Mouse (Mus musculus) CD4-positive, CD25-positive, alpha-beta regulatory T cell, adult 2 months (primary cell): ENCODE results near the gene Pde2a.
A peak's percentile ranks its signal among the peaks of the same experiment; 100 is the strongest.
"Not testable (repeated sequence)": the region's sequence is repeated elsewhere in the genome, so short reads cannot be mapped to it uniquely, and the experiment has no call there.

ENCODE experiments used
- DNase-seq: peaks from one replicate; pipeline ENCODE4 v3.0.0-alpha.2; 2012; ENCODE audit warnings: low read depth, low spot score

Gene Pde2a

DNA sequence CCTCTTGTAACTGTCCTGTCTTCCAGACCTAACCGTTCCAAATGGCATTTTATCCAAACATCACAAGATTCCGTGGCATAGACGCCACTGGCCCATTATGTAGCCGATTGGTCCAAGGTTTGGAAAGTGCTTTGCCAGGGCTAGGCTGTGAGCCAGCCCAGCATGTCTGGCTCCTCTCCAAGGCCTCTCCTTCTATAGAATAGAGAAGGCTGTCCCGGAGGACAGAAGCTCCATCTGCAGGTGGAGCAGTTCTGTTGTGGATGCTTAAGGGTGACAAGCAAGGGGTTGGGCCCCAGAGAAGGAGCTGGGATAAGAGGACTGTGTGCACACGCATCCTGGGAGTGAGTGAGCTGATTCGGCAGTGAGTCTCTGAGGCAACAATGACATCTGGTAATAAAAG, 92.2 kb downstream of the Pde2a start:
- DNase-seq = no peak

DNA sequence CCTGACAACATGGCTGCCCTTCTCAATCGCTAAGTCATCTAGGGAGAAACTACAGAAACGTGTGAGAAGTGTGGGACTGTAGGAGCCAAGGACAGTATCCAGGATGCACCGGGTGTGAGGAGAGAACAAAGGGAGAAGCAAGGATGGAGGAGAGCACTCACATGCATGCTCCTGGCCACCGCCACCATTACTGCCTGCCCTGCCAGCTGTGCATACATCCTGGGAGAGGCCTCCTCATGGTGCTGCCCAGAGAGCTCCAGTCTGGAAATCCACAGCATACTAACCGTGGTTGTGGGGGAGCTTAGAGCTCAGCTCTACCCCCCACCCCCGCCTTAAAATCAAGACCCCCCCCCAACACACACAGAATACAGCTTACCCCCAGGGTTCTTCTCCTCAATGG, 93.3 kb downstream of the Pde2a start:
- no peak for DNase-seq

DNA sequence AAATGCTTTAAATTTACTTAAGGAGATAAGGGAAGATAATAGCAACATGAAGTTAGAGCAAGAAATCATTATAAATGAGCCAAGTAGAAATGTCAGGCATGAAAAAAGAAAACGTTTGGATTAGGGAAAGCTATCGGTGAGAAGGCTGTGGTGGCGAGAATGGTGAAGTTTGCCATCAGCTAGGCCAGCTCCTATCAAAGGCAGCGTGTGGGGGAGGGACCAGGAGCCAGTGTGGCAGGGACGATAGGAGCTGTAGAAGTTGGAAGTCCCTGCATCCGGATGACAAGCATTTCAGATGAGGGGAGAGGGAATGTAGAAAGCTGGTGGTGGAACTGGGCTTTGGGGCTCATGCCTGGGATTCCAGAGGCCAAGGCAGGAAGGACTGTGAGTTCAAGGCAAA, 93.8 kb downstream of the Pde2a start:
- DNase-seq = no peak

DNA sequence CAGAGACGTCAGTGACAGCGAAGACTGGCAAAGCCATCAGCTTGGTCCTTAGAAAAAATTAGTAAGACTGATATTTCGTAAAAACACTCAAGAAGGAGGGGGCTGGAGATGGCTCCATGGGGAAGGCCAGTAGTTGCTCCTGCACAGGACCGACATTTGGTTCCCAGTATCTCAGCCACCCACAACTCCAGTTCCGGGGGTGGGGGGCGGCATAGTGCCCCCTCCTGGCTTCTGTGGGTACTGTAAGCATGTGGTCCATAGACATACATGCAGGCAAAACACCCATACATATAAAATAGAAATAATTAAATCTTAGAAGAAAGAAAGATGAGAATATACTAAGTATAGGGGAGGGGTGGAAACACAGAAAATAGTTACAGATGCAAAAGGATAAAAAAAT, 95.0 kb downstream of the Pde2a start:
- peak; percentile 64 for DNase-seq

DNA sequence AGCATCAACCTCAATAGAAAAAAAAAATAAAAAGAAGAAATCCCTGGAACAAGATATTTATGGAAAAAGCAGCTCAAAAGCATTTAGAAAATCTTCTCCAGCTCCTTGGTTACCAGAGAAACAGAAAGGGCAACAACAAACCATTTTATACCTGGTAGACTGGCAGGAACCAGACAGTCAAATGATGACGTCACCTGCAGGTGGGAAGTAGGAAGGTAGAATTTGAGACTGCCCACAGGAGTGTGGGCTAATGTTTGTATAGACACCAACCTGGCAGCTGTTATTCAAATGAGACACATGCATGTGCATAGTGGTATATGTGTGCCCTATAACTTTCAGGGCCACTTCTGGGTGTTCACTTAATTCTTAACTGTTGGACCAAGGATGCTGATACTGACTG, 100.2 kb downstream of the Pde2a start:
- DNase-seq = no peak

DNA sequence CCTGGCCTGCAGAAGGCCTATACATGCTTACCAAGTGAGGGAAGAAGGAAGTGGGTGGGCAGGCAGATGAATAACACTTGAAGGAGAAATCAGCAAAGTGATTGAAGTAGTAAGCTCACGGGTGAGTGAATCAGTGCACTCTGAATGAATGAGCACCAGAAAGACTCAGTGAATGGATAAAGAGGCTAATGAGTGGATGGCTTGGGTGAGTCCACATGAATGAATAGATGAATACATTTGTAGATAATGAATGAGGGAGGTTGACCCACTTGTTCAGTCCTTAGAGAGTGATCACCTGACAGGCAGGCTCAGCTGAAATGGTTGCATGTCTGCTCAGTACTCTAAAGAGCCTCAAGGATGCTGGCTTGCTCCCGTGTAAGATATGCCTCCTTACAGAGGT, 101.7 kb downstream of the Pde2a start:
- no peak for DNase-seq

DNA sequence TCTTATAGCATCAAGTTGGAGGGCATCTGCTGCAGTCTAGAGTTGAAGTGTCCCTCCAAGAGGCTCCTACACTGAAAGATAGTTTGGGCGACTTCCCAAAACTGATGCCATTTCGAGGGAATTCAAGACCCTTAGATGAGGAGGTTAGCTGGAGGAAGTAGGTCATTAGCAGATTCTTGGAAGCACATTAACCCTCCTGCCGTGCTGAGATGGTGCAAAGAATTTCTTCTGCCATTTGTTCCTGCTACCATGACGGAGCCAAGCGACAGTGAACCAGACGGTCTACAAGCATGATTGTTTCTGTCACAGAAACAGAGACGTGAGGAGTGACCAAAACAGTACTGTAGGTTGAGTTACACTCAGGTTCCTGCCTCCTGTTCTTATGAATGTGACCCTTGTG, 105.0 kb downstream of the Pde2a start:
- no peak for DNase-seq

DNA sequence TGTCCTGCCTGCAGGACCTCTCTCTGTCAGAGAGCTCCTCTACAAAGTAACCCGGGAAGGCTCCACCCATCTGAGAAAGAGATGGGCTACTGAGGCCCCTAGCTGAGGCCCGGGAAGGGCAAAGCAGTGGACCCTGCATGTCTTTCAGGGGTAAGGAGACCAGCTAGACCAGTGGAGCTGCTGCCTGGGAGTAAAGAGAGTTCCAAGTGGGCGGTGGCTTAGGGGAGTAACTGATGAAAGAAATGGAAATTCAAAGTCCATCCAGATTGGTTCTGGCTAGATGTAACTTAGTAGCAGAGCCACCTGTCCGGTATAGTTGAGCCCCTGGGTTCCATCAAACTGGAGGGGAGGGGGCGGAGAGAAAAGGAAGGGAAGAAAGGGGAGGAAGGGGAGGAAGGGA, 112.9 kb downstream of the Pde2a start:
- no peak for DNase-seq

DNA sequence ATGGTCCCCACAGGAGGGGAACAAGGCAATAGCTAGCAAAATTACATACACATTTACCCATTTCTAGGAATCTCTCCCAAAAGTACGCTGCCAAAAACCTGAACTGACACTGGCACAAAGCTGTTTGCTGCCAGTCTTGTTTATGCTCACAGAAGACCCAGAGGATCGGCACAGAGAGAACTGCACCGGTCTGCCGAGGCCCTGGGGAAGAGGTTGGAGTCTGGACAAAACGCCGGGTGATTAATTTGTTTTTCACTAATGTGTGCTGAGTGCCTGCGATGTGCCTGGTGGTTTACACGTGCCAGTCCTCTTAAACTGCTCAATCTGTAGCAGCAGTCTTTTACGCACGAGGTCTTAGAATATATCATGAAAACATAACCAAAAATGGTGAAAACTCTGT, 113.6 kb downstream of the Pde2a start:
- DNase-seq = no peak

DNA sequence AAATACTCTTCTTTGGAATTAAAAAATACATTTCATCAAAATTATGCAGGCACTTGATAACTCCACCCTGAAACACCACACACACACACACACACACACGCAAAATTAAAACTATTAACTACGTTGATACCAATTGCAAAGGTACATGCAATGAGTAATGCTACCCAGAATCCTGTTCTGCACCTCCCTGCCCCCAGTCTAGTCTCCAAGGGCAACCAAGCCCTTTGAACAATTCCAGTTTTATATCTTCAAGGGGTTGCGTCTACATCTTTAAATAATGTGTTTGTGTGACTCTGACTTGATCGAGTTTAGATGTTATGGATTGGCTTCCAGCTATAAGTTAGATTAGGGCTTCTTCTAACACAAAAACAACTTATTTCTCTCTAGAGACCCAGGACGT, 114.0 kb downstream of the Pde2a start:
- DNase-seq = no peak

DNA sequence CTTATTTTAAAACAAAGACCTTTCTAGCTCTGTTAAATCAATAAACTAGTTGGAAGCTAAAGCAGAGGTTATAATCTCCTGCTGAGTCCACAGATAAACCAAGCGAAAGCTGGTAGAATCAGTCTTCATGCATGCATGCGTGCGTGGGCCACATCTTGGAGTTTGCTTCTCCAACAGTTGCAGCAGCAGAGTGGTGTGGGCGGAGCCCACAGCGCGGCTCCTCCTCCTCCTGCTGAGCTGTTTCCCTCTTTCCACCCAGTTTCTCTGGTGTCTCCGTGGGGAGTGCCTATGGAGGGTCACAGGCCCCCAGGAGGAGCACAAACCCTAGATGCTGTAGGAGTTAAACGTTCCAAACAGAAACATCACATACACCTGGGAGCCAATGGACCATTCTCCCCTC, 116.0 kb downstream of the Pde2a start:
- DNase-seq = peak; percentile 74

DNA sequence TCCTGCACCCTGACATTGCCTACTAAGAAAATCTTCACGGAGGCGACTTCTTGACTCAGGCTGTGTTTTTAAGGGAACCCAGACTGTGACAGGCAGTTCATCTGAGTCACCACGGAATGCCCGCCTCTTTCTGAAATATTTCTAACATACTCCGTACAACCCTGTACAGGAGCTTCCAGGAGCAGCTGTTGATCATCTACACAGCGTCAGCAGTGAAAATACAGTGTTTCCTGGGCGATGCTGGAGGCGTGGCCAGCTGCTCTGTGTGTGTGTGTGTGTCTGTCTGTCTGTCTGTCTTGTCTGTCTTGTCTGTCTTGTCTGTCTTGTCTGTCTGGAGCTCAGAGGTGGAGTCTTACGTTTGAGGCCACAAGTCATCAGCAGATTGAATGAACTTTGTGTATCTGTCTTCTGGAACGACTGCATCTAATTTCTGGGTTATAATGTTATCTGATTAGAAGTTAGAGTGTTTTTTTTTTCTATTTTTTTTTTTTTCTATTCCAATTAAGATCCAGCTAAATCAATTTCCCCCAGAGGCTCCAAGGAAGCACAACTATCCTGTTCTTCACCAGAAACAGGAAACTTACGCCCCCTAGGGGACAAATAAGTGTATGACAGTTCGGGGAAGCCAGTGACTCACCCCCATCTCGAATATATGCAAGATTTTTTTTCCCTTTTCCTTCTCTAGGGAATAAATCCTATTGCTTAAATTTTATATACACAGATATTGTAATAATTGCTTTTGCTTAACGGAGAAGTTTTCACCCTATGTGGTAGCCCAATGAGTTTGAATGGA, 116.8 kb downstream of the Pde2a start:
- peak; percentile 90 for DNase-seq

DNA sequence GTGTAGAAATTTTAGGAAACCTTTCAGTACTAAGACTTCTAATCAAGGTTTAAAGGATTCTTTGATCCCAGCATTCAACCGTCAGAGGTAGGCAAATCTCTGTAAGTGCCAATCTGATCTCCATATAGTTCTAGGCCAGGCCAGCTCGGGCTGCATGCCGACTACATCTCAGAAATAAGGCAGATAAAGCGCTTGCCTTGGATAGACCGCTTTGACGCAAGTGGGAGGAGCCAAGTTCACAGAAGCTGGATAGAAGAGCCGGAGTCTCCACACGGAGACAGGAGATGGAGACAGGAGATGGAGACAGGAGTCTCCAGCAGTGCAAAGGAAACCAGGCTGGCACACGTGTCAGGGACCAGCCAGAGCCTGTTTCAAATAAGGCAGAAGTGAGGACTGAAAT, 118.3 kb downstream of the Pde2a start:
- no peak for DNase-seq

DNA sequence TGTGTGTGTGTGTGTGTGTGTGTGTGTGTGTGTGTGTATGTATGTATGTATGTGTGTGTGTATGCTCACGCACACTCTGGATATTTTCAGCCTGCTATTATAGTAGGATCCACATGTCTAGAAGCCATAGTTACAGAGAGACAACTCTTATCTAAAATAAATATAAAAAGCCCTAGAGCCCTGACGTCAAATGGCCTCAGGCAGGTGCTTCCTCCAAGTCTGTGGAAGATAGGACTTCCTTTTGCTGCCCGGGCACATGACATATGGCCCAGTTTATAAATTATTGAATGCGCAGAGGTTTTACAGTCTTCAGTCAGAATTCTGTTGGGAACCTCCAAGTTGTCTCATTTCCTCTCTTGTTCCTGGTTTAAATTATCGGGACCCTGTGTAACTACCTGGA, 119.2 kb downstream of the Pde2a start:
- DNase-seq = peak; percentile 72

DNA sequence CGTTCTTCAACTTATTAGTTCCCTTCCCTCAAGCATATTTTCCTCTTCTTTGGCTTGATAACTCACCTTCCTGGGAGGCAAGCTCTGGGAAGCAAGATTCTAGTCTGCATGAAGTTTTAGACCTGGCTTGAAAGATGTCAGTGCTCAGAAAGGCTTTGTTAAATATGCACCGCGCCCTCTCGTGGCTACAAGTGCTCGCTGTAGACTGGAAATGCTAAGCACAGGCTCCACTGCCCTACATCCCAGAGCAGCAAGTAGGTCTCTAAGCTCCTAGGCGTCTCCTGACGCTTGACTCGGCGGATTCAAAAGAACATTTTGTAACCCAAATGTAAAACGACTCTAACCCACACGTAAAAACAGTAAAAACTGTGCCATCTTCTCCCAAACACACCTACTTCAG, 119.6 kb downstream of the Pde2a start:
- DNase-seq = peak; percentile 92

DNA sequence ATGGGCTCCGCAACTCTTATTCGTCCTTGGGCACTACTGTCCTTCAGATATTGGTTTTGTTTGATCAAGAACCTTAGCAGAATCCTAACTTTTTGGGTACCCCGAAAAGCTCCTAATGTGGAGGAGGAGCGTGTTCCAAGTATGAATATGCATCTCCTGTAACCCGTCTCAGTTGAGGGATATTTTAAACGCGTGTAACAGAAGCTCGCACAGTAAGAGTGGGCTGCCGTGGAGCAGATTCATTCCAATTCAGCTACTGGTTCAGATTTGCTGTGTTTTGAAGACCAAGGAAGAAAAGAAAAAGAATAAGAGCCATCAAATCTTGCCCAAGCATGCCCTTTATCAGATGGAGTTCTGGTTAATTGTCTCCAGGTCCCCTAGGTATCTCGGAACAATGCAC, 120.2 kb downstream of the Pde2a start:
- no peak for DNase-seq

DNA sequence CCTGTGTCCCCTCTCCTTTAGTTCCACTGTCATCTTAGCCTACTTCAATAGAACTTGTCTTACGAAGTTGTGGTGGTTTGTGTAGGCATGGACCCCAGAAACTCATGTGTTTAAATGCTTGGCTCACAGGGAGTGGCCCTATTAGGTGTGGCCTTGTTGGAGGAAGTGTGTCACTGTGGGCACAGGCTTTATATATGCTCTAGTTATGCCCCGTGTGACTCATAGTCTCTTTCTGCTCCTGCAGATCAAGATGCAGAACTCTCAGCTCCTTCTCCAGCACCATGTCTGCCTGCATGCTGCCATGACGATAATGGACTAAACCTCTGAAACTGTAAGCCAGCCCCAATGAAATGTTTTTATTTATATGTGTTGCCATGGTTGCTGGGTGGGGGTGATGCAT, 126.2 kb downstream of the Pde2a start:
- DNase-seq = peak; percentile 81

DNA sequence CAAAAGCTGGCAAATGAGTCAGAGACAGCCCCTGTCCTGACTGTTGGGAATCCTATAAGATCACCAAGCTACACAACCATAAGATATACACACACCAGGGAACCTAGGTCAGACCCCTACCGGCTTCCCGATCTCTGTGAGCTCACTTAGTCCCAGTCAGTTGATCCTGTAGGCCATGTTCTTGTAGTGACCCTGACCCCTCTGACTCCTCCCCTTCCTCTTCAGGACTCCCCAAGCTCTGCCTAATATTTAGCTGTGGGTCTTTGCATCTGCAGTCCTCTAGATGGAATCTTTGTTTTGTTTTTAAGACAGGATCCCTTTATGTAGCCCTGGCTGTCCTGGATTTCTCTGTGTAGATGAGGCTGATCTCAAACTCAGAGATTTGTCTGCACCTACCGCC, 127.8 kb downstream of the Pde2a start:
- DNase-seq = peak; percentile 57

DNA sequence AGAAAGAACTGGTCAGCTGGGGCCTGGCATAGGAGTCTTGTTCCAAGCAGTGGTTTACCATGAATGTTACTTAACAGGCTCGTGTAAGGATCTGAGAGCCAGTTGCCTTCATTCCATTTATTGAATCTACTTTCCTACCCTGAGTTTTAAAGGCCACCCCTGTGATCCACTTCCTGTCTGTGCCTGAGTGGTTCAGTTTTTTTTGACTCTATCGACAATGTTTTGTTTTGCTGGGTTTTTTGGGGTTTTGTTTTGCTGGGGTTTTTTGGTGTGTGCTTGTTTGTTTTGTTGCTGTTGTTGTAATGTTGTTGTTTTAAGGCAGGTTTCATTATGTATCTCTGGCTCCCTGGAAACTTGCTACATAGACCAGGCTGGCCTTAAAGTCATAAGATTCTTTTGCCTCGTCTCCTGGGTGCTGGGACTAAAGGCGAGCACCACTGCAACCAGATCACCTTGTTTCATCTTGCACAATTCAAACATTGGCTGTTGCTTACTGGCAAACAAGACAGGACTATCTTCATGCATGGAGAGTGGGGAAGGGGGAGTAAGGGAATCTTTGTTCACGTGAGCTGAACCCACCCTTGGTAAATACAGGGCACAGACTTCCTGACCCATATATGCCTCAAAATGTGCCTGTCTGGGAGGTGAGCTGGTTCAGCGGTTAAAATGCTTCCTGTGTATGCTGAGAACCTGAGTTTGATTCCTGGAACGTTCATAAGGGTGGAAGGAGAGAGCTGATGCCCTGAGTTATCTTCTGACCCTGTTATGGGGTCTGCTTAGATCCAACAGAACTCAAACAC, 129.4 kb downstream of the Pde2a start:
- DNase-seq = peak; percentile 65

DNA sequence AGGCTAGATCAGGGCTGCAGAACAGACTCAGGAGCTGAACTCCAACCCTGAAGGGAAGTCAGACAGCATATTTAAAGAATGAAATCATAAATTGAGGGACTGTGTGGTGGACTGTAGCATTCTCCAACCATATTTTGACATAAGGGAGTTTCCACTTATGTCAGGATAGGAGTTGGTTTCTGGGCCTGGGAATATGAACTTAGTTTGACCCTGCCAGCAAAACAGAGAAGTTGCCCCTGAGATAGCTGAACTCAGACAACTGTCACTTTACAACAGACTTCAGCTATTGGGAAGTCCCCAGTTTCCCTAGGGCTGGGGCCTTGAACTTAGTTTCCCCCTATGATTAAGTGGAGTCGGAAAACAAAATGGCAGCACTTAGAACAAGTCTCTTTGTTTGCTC, 130.0 kb downstream of the Pde2a start:
- DNase-seq = peak; percentile 42

DNA sequence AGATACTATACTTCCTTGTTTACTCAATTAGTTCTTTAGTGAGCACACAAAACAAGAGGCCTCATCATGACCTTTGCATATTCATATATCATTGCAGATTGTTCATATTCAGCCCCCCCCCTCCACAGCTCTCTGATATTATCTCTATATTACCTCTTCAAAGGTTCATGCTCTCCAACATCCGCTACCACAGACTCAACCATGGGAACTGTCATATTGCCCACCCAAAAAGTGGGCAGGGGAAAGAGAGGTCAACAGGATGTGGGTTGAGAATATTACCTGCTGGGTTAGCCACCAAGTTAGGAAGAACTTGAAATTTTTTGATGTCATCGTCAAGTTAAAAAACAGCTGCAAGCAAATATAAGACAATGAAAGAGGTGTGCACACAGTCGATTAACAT, 134.0 kb downstream of the Pde2a start:
- DNase-seq = peak; percentile 79

DNA sequence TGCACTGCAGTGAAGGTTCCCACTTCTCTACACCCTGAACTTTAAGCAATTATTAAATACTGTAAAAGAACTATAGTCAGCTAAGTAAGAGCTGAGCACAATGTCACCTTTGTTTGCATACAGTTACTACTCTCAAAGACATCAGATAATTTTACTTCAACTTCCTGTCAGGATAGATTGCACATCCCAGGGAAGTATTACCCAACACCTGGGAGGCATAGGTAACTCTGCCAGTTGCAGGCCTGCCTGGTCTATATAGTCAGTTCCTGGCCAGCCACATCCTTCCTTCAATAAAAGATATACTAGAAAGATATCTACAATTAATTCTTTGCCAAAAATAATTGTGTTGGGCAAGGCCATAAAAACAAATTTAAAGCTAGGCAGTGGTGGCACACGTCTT, 135.9 kb downstream of the Pde2a start:
- DNase-seq = no peak

DNA sequence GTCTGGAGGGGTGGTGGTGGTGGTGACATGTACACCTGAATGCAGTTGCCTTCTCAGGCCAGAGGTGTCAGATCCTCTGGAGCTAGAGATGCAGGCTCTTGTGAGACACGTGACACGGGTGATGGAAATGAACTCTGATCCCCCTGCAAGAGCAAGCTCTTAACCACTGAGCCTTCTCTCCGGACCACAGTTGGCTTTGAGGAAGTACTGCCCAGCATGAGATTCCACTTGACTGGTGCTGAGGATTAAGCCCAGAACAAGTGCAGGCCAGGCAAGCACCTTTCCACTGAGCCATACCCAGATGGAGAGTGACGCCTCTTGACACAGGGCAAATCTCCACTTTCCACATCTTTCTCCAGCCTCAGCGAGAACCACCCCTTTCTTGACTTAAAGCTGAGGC, 137.9 kb downstream of the Pde2a start:
- not testable (repeated sequence) for DNase-seq
